Mouse (Mus musculus): ENCODE data around the gene Atg10.

DNA sequence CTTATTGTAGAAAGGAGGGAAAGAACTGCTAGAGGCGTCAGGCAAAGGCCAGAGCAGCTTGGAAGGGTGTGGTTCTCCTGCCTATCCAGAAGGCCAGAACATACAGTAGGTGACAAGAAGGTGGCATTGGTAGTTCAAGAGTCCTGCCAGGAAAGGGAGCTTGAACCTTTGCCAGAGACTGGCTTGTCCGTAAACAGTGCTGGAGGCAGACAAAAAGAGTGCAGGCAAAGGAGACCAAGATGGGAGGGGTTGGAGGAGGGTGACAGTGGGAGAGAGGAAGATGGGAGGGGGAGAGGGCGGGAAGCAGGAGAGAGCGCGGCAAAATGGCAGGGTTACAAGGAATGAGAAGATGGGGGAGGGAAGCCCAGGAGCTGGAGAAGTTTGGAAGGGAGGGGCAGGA, 61.3 kb downstream of the Atg10 start:
- TF ChIP-seq POLR2A (IDR thresholded peaks at IDR 0.05; ENCODE audit: low read depth, low read length) (no peak), CTCF (IDR thresholded peaks at IDR 0.05; ENCODE audit: borderline replicate concordance, insufficient read depth, low read length) (no peak)
